Mouse (Mus musculus) erythroblast, embryonic 14.5 days (primary cell): Measurements from ENCODE around the gene Mapre3.

Source experiments
- GATA1 ChIP-seq: IDR thresholded peaks from 2 replicates; pipeline ENCODE4 v1.6.1; 2012; ENCODE audit warnings: low read length, inconsistent platforms, mixed read lengths
- TAL1 ChIP-seq: IDR thresholded peaks from 3 replicates; pipeline ENCODE4 v1.6.1; 2012; ENCODE audit warnings: low read length, inconsistent platforms, mixed read lengths

GRCm38 (mm10) chr5:30787381-30787780 is 27.1 kb upstream of the Mapre3 start:
- TF ChIP-seq GATA1 = no peak
- no peak for TF ChIP-seq TAL1
